Mouse (Mus musculus): ENCODE measurements around the gene Vcp.

- TF ChIP-seq CTCF (IDR thresholded peaks at IDR 0.05; ENCODE audit: control insufficient read depth, insufficient read depth, insufficient replicate concordance, low read depth, low read length) (peak; percentile 58; the same call in 1 of the 2 replicates), POLR2A (IDR thresholded peaks at IDR 0.05; ENCODE audit: control insufficient read depth, low read depth, low read length) (no peak)
Observed at GRCm38 (mm10) chr4:42961592-42961991, 38.7 kb downstream of the Vcp start.
